Mouse (Mus musculus) C2C12 (cell line): ENCODE measurements around the gene Baiap2l2.

Source experiments
- CEBPB ChIP-seq: IDR thresholded peaks from one replicate; pipeline ENCODE4 v1.6.1; 2011; ENCODE audit warnings: low read depth, mild to moderate bottlenecking, control low read depth, moderate library complexity
- CTCF ChIP-seq: IDR thresholded peaks from one replicate; pipeline ENCODE4 v1.5.1; 2011; ENCODE audit not compliant: control insufficient read depth, insufficient read depth, insufficient read length
- MAX ChIP-seq: IDR thresholded peaks from one replicate; pipeline ENCODE4 v1.6.1; 2011; ENCODE audit warnings: mild to moderate bottlenecking, control low read depth
- MYOD1 ChIP-seq: IDR thresholded peaks from one replicate; pipeline ENCODE4 v1.6.1; 2011; ENCODE audit warnings: low read depth; ENCODE audit not compliant: control insufficient read depth, insufficient read length
- MYOG ChIP-seq: IDR thresholded peaks from one replicate; pipeline ENCODE4 v1.6.1; 2011; ENCODE audit not compliant: control insufficient read depth, insufficient read length; ENCODE audit errors: extremely low read depth
- USF1 ChIP-seq: IDR thresholded peaks from one replicate; pipeline ENCODE4 v1.6.1; 2011; ENCODE audit warnings: low read depth, mild to moderate bottlenecking, control low read depth, moderate library complexity

GRCm38 (mm10) chr15:79283371-79283770, 2.0 kb downstream of the Baiap2l2 start:
- TF ChIP-seq CTCF (no peak), CEBPB (no peak), MYOG (no peak), USF1 (no peak), MAX (no peak), MYOD1 (no peak)
